Mouse (Mus musculus) hindbrain, embryonic 15.5 days (tissue): ENCODE measurements around the gene Snai1. TPM values are rescaled to one million over a fixed set of nuclear protein-coding genes. Genes with fewer than 3 reads are reported as not detected.

Source experiments
- ATAC-seq: fragments of 200-750 bp; cut with Nextera tagmentation; 2 replicates; pipeline ENCODE4 v1.8.0; 2017; ENCODE audit warnings: low read depth, moderate number of reproducible peaks, moderate TSS enrichment; ENCODE audit not compliant: low FRiP score
- H3K27ac ChIP-seq: fragments of 300-500 bp; sonication (generic); replicated peaks from 2 replicates; pipeline ENCODE4 v1.5.1; 2015; ENCODE audit warnings: mild to moderate bottlenecking, inconsistent platforms
- H3K27me3 ChIP-seq: fragments of 300-500 bp; sonication (generic); 2 replicates; pipeline ENCODE4 v1.6.1; 2015; ENCODE audit warnings: control low read depth, inconsistent platforms
- H3K36me3 ChIP-seq: fragments of 300-500 bp; sonication (generic); 2 replicates; pipeline ENCODE4 v1.6.1; 2015; ENCODE audit warnings: control low read depth, inconsistent platforms
- H3K4me1 ChIP-seq: fragments of 300-500 bp; sonication (generic); replicated peaks from 2 replicates; pipeline ENCODE4 v1.6.1; 2015; ENCODE audit warnings: control low read depth, inconsistent platforms
- H3K4me2 ChIP-seq: fragments of 300-500 bp; sonication (generic); 2 replicates; pipeline ENCODE4 v1.6.1; 2015; ENCODE audit warnings: moderate library complexity, mild to moderate bottlenecking, inconsistent platforms
- H3K4me3 ChIP-seq: fragments of 300-500 bp; sonication (generic); 2 replicates; pipeline ENCODE4 v1.5.1; 2015; ENCODE audit warnings: mild to moderate bottlenecking, inconsistent platforms
- H3K9ac ChIP-seq: fragments of 300-500 bp; sonication (generic); 2 replicates; pipeline ENCODE4 v1.6.1; 2015; ENCODE audit warnings: inconsistent platforms
- H3K9me3 ChIP-seq: fragments of 300-500 bp; sonication (generic); 2 replicates; pipeline ENCODE4 v1.6.1; 2016; ENCODE audit warnings: control low read depth, inconsistent platforms
- WGBS: fragments of 180-500 bp; shearing (Covaris S2); methylation state at CpG from one replicate; pipeline ENCODE4 v1.1.7; 2015; 5-methylcytosine and 5-hydroxymethylcytosine counted together
- polyA plus RNA-seq: library from polyadenylated mRNA; unstranded; fragments of >200 nt; fragmentation: Nextera tagmentation; extraction: Ambion mirVana; gene quantifications from 2 replicates; pipeline ENCODE4 v1.2.1, GENCODE M21; 2015

Gene Snai1
- polyA plus RNA-seq, 1 experiment from 2014 or later, result 6.6 TPM

DNA sequence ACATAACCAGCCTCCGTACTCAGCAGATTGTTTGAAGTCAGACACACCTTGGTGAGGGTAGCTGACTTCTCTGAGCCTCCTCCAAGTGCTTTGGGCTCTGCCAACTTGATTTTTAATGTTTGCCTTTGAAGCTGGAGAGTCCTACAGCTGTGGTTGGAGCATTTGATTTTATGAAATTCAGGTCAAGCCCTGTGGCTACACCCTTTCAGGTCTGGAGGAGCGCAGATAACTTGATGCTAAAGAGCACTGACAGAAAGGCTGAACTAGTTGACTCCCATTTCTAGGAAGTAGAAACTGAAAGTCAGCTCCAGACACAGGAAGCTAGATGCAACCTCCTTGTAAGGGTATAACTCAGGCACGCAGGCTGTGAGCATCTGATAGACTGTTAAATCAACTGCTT, 32.9 kb upstream of the Snai1 start:
- Histone ChIP-seq H3K9ac (peak overlapping the region; percentile 8; the same call in 1 of the 2 replicates), H3K36me3 (peaks cover 17% of the 10 kb centered on the region), H3K27ac (no peak overlapping the region), H3K27me3 (no peaks in the 10 kb centered on the region), H3K4me1 (peaks cover 37% of the 10 kb centered on the region), H3K4me3 (0 out of 2 replicates have a peak overlapping the region, but pooled peaks have one; percentile 85), H3K9me3 (no peaks in the 10 kb centered on the region), H3K4me2 (peak overlapping the region; percentile 90)
- 79% methylated on average over 3 of the region's 3 CpGs for WGBS
- ATAC-seq, result no peak

DNA sequence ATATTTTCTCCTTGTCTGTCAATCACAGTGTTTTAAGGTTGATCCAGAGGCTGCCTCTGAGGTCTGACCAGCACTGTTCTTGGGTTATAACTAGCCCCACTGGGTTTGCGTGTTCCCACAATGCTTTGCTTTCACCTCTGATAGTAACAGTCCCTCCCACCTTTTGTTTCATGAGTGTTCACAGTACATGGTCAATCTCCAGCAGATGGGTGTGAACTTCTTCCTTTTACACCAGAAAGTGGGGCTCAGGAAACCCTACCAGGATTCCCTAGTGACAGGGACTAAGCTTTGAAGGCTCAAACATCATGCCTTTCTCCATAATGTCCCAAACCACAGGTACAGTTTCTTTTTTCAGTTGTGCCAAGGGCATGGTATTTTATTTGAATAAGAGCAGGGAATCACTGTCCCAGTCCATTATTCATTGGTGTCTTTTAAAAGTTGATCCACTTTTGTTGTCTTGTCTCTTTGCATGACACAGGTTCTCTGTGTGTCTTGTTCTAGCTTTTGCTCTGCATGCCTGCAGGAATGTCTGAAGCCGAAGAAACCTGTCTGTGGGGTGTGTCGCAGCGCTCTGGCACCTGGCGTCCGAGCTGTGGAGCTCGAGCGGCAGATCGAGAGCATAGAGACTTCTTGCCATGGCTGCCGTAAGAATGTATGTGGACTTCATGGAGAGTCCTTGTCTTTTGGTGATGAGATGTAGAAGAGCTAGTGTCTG, 31.3 kb upstream of the Snai1 start:
- H3K4me3 ChIP-seq, result no peak overlapping the region
- peaks cover 31% of the 10 kb centered on the region for H3K36me3 ChIP-seq
- H3K27ac ChIP-seq, result no peak overlapping the region
- no peaks in the 10 kb centered on the region for H3K27me3 ChIP-seq
- H3K9me3 ChIP-seq, result no peaks in the 10 kb centered on the region
- peaks cover 37% of the 10 kb centered on the region for H3K4me1 ChIP-seq
- ATAC-seq, result no peak
- WGBS, result 97% methylated on average over 10 of the region's 10 CpGs
- no peak overlapping the region for H3K4me2 ChIP-seq
- no peak overlapping the region; the same call in 1 of the 2 replicates for H3K9ac ChIP-seq

- peaks cover 33% of the 10 kb centered on the region for H3K4me1 ChIP-seq
- no peak for ATAC-seq
- H3K4me3 ChIP-seq, result no peak overlapping the region
- no peak overlapping the region for H3K27ac ChIP-seq
- no peaks in the 10 kb centered on the region for H3K9me3 ChIP-seq
- H3K27me3 ChIP-seq, result no peaks in the 10 kb centered on the region
- WGBS, result 96% methylated on average over 3 of the region's 3 CpGs
- H3K9ac ChIP-seq, result no peak overlapping the region
- no peak overlapping the region for H3K4me2 ChIP-seq
- peaks cover 43% of the 10 kb centered on the region for H3K36me3 ChIP-seq
These were observed 30.1 kb upstream of the Snai1 start for GRCm38 (mm10) chr2:167507719-167508385.

DNA sequence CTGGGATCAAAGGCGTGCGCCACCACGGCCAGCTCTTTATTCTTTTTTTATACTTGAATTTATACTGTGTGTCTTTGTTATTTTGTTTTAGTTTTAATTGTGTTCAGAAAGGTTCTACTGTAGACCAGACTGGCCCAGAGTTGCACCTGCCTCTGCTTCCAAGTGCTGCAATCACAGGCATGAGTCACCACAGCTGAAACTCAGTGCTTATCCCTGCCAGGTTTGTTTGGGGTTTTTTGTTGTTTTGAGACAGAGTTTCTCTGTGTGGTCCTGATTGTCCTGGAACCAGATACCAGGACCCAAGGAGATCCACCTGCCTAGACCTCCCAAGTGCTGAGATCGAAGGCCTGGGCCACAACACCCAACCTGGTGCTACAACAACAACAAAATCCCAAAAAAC, 29.4 kb upstream of the Snai1 start:
- Histone ChIP-seq H3K4me3 (no peak overlapping the region), H3K27ac (no peak overlapping the region), H3K4me1 (peaks cover 31% of the 10 kb centered on the region), H3K9ac (no peak overlapping the region), H3K9me3 (no peaks in the 10 kb centered on the region), H3K36me3 (peaks cover 49% of the 10 kb centered on the region), H3K27me3 (no peaks in the 10 kb centered on the region), H3K4me2 (no peak overlapping the region)
- 97% methylated on average over 4 of the region's 4 CpGs for WGBS
- no peak for ATAC-seq

GRCm38 (mm10) chr2:167510485-167510884, 27.5 kb upstream of the Snai1 start:
- H3K27ac ChIP-seq, result no peak overlapping the region
- WGBS, result 90% methylated on average over 3 of the region's 3 CpGs
- H3K4me3 ChIP-seq, result no peak overlapping the region
- no peak for ATAC-seq
- H3K4me1 ChIP-seq, result peaks cover 16% of the 10 kb centered on the region
- no peak overlapping the region for H3K4me2 ChIP-seq
- no peaks in the 10 kb centered on the region for H3K27me3 ChIP-seq
- H3K9me3 ChIP-seq, result no peaks in the 10 kb centered on the region
- H3K9ac ChIP-seq, result no peak overlapping the region
- peaks cover 69% of the 10 kb centered on the region for H3K36me3 ChIP-seq

GRCm38 (mm10) chr2:167512365-167512764, 25.6 kb upstream of the Snai1 start:
- Histone ChIP-seq H3K36me3 (peaks cover 79% of the 10 kb centered on the region), H3K4me3 (no peak overlapping the region), H3K27ac (no peak overlapping the region), H3K9ac (no peak overlapping the region), H3K27me3 (no peaks in the 10 kb centered on the region), H3K9me3 (no peaks in the 10 kb centered on the region), H3K4me1 (no peaks in the 10 kb centered on the region), H3K4me2 (no peak overlapping the region)
- no peak for ATAC-seq
- 84% methylated on average over 9 of the region's 9 CpGs for WGBS

DNA sequence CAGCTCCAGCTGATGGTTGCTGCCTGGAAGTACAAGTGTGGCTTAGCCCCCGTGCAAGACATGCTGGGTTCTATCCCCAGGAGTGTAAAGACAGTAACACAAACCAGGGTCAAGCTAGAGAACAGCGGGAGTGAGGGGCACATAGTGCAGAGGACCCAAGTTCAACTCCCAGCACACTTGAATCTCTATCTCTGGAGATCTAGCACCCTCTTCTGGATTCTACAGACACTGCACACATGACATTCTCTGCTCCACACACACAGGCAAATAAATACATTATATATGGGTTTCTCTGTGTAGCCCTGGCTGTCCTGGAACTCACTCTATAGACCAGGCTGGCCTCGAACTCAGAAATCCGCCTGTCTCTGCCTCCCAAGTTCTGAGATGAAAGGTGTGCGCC, 25.0 kb upstream of the Snai1 start:
- Histone ChIP-seq H3K4me2 (no peak overlapping the region), H3K4me3 (no peak overlapping the region), H3K27ac (no peak overlapping the region), H3K9ac (no peak overlapping the region), H3K36me3 (peaks cover 85% of the 10 kb centered on the region), H3K4me1 (no peaks in the 10 kb centered on the region), H3K27me3 (no peaks in the 10 kb centered on the region), H3K9me3 (no peaks in the 10 kb centered on the region)
- WGBS, result 91% methylated on average over 5 of the region's 5 CpGs
- ATAC-seq, result no peak

GRCm38 (mm10) chr2:167514641-167515040, 23.4 kb upstream of the Snai1 start:
- Histone ChIP-seq H3K36me3 (peaks cover 77% of the 10 kb centered on the region), H3K9me3 (no peaks in the 10 kb centered on the region), H3K4me1 (no peaks in the 10 kb centered on the region), H3K4me2 (no peak overlapping the region), H3K9ac (no peak overlapping the region), H3K4me3 (no peak overlapping the region), H3K27ac (no peak overlapping the region), H3K27me3 (no peaks in the 10 kb centered on the region)
- ATAC-seq, result no peak
- WGBS, result 94% methylated on average over 4 of the region's 4 CpGs

GRCm38 (mm10) chr2:167515688-167516087, 22.3 kb upstream of the Snai1 start:
- WGBS, result 94% methylated on average over 5 of the region's 5 CpGs
- no peaks in the 10 kb centered on the region for H3K9me3 ChIP-seq
- H3K4me1 ChIP-seq, result no peaks in the 10 kb centered on the region
- no peak overlapping the region for H3K4me2 ChIP-seq
- ATAC-seq, result no peak
- no peak overlapping the region for H3K4me3 ChIP-seq
- H3K27ac ChIP-seq, result no peak overlapping the region
- peaks cover 74% of the 10 kb centered on the region for H3K36me3 ChIP-seq
- H3K27me3 ChIP-seq, result no peaks in the 10 kb centered on the region
- no peak overlapping the region for H3K9ac ChIP-seq

DNA sequence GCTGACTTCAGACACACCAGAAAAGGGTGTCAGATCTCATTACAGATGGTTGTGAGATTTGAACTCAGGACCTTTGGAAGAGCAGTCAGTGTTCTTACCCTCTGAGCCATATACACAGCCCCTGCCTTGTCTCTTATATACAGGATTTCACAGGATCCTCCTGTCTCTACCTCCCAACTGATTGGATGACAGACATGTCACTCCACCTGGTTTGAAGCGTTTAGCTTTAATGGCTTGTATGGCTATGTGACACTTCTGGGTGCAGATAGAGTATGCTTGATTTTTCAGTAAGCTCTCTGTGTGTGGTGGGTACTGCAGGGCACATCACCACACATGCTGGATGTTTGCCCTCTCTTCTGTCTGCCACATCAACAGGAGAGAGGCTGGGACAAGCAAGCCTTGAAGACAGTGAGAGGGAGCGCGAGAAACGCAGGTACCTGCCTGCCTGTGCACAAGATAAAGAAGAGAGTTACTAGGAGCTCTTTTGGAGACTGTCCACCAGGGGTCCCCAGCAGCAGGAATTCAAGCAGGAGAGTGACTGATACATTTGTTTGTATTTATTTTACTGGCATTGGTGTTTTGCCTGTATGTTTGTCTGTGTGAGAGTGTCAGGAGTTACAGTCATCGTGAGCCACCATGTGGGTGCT, 18.3 kb upstream of the Snai1 start:
- no peaks in the 10 kb centered on the region for H3K4me1 ChIP-seq
- no peaks in the 10 kb centered on the region for H3K27me3 ChIP-seq
- H3K4me2 ChIP-seq, result no peak overlapping the region
- H3K4me3 ChIP-seq, result no peak overlapping the region
- H3K9me3 ChIP-seq, result no peaks in the 10 kb centered on the region
- H3K36me3 ChIP-seq, result peaks cover 35% of the 10 kb centered on the region
- no peak overlapping the region for H3K27ac ChIP-seq
- H3K9ac ChIP-seq, result no peak overlapping the region
- no peak for ATAC-seq
- WGBS, result 83% methylated on average over 5 of the region's 5 CpGs

GRCm38 (mm10) chr2:167528278-167528677, 9.7 kb upstream of the Snai1 start:
- H3K9ac ChIP-seq, result no peak overlapping the region
- H3K9me3 ChIP-seq, result no peaks in the 10 kb centered on the region
- H3K27ac ChIP-seq, result no peak overlapping the region
- 15% methylated on average over 5 of the region's 5 CpGs for WGBS
- H3K36me3 ChIP-seq, result no peaks in the 10 kb centered on the region
- no peaks in the 10 kb centered on the region for H3K4me1 ChIP-seq
- no peaks in the 10 kb centered on the region for H3K27me3 ChIP-seq
- no peak for ATAC-seq
- H3K4me2 ChIP-seq, result no peak overlapping the region
- no peak overlapping the region for H3K4me3 ChIP-seq

DNA sequence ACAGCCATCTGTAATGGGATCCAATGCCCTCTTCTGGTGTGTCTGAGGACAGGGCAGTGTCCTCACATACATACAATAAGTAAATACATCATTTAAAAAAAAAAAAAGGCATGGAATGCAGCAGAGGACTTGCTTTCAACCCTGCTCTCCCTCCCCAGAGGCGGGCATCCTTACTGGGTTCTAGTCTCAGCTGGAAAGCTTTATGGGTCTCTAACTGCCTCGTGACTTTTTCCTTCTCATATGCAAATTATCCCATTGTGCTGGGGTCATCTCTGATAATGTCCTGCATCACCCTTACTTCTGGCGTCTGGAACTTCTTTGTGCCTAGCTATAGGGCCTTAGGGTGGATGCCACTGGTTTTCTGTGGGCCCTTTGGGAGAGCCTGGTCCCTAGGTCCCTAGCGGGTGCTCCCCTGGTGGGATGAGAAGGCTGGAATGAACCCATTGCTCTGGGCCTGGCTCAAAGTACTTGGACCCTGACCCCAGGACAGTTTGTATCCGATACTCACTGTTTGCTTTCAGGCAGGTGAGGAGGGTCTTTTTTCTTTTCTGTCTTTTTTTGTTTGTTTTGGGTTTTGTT, 8.0 kb upstream of the Snai1 start:
- Histone ChIP-seq H3K4me1 (no peaks in the 10 kb centered on the region), H3K9ac (no peak overlapping the region), H3K4me2 (no peak overlapping the region), H3K9me3 (no peaks in the 10 kb centered on the region), H3K27ac (no peak overlapping the region), H3K27me3 (peaks cover 2% of the 10 kb centered on the region; the same call in 1 of the 2 replicates), H3K36me3 (no peaks in the 10 kb centered on the region), H3K4me3 (no peak overlapping the region)
- ATAC-seq, result no peak
- 22% methylated on average over 5 of the region's 5 CpGs for WGBS
